Mouse (Mus musculus) forebrain, embryonic 14.5 days (tissue): Measurements from ENCODE around the gene Alg9. TPM values are rescaled to one million over a fixed set of nuclear protein-coding genes. Genes with fewer than 3 reads are reported as not detected.
A peak's percentile ranks its signal among the peaks of the same experiment; 100 is the strongest.

Experiments
- ATAC-seq: fragments of 200-750 bp; cut with Nextera tagmentation; 2 replicates; pipeline ENCODE4 v1.8.0; 2017; ENCODE audit warnings: mild to moderate bottlenecking, moderate library complexity
- DNase-seq: peaks from one replicate; pipeline ENCODE4 v3.0.0-alpha.2; 2015; ENCODE audit warnings: low spot score
- H3K27ac ChIP-seq: fragments of 300-500 bp; sonication (generic); 2 replicates; pipeline ENCODE4 v1.5.1; 2014; ENCODE audit warnings: low read depth, mild to moderate bottlenecking, control low read depth, low read length, moderate library complexity
- H3K27me3 ChIP-seq: fragments of 300-500 bp; sonication (generic); replicated peaks from 2 replicates; pipeline ENCODE4 v1.6.1; 2014; ENCODE audit warnings: low read length, control low read depth, mixed read lengths; ENCODE audit not compliant: control insufficient read depth, insufficient read depth
- H3K36me3 ChIP-seq: fragments of 300-500 bp; sonication (generic); 2 replicates; pipeline ENCODE4 v1.6.1; 2014; ENCODE audit warnings: low read length, control low read depth; ENCODE audit not compliant: control insufficient read depth, insufficient read depth
- H3K4me1 ChIP-seq: fragments of 300-500 bp; sonication (generic); 2 replicates; pipeline ENCODE4 v1.6.1; 2014; ENCODE audit warnings: antibody characterized with exemption, low read length, control low read depth; ENCODE audit not compliant: control insufficient read depth, insufficient read depth
- H3K4me2 ChIP-seq: fragments of 300-500 bp; sonication (generic); 2 replicates; pipeline ENCODE4 v1.6.1; 2014; ENCODE audit warnings: mild to moderate bottlenecking, control low read depth, low read length
- H3K4me3 ChIP-seq: fragments of 300-500 bp; sonication (generic); 2 replicates; pipeline ENCODE4 v1.5.1; 2014; ENCODE audit warnings: low read depth, low read length, control low read depth
- H3K9ac ChIP-seq: fragments of 300-500 bp; sonication (generic); 2 replicates; pipeline ENCODE4 v1.6.1; 2014; ENCODE audit warnings: mild to moderate bottlenecking, low read length, control low read depth, moderate library complexity
- H3K9me3 ChIP-seq: fragments of 300-500 bp; sonication (generic); replicated peaks from 2 replicates; pipeline ENCODE4 v1.6.1; 2016; ENCODE audit warnings: low read length, control low read depth, mixed read lengths; ENCODE audit not compliant: control insufficient read depth
- WGBS: fragments of 180-500 bp; shearing (Covaris S2); extraction: QIAGEN DNeasy Blood & Tissue Kit; methylation state at CpG from one replicate; pipeline ENCODE4 v1.1.7; 2014; 5-methylcytosine and 5-hydroxymethylcytosine counted together
- polyA plus RNA-seq: library from polyadenylated mRNA; unstranded; fragments of >200 nt; fragmentation: Nextera tagmentation; extraction: Ambion mirVana; gene quantifications from 2 replicates; pipeline ENCODE4 v1.2.1, GENCODE M21; 2014

The Alg9 gene
- polyA plus RNA-seq, 1 experiment from 2014 or later, result 49.2 TPM

DNA sequence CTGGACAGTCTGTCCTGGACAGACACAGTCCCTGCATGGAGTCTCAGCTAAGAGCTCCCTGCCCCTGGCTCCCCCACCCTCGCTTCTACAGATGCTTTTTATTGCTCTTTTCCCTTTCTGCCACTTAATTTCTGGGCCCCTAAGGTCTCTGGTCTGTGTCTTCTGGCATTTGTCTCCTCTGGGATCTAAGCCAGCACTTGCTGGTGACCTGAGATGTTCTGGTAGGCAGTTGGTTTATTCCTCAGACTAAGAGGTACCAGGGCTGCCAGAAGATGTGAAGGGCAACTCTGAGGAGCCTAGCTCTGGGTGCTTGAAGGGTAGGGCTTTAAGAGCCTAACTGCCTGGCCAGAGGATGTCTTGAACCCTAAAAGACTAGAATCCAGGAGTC is 110.8 kb downstream of the Alg9 start:
- Histone ChIP-seq H3K4me3 (no peak overlapping the region), H3K4me1 (peaks cover 11% of the 10 kb centered on the region; the same call in 1 of the 2 replicates), H3K9ac (no peak overlapping the region), H3K36me3 (peaks cover 36% of the 10 kb centered on the region), H3K4me2 (no peak overlapping the region), H3K9me3 (no peaks in the 10 kb centered on the region), H3K27ac (peak overlapping the region; percentile 60), H3K27me3 (no peaks in the 10 kb centered on the region)
- ATAC-seq (no peak), DNase-seq (no peak)
- 75% methylated on average over 1 of the region's 1 CpGs for WGBS

DNA sequence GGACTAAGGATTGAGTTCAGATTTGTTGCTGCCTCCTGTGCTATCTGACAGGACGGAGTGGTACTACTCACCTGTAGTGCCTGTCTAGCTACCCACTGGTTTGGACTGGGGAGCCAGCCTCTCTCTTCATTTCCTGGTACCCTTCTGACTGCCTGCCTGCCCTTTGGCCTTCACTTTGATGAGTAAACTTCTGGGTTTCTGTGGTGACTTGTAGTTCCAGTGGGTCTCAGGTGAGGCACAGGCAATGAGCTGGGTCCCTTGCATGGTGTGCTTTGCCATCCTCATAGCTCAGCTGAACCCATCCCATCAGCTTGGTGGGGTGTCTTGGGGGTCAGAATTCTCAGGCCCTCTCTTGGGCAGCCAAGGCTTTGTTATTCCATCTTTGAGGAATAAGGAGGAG is 112.1 kb downstream of the Alg9 start:
- Histone ChIP-seq H3K4me1 (peaks cover 11% of the 10 kb centered on the region; the same call in 1 of the 2 replicates), H3K9me3 (no peaks in the 10 kb centered on the region), H3K27ac (no peak overlapping the region), H3K36me3 (peaks cover 36% of the 10 kb centered on the region), H3K27me3 (no peaks in the 10 kb centered on the region), H3K4me3 (no peak overlapping the region), H3K9ac (no peak overlapping the region), H3K4me2 (no peak overlapping the region)
- 96% methylated on average over 1 of the region's 1 CpGs for WGBS
- DNase-seq (no peak), ATAC-seq (no peak)

DNA sequence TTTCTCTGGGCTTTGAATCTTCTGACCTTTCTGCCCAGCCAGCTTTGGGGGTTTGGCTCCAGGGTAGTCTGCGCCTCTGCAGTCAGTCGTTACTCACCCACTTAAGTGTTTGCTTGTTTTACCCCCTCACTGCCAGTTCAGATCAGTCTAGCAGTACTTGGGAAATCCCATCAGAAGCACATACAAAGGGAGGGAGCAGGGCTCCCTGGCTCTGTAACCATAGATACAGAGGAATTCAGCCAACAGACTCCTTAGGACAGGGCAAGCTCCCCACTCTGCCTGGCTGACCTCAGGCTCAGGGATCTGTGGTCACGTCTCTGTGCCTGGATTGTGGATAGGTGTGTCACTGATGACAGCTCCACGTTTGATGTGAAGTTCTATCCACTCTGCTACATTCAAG is 112.5 kb downstream of the Alg9 start:
- H3K4me1 ChIP-seq, result peaks cover 11% of the 10 kb centered on the region; the same call in 1 of the 2 replicates
- peaks cover 32% of the 10 kb centered on the region for H3K36me3 ChIP-seq
- no peak overlapping the region for H3K9ac ChIP-seq
- no peak for DNase-seq
- H3K4me3 ChIP-seq, result no peak overlapping the region
- no peak overlapping the region for H3K4me2 ChIP-seq
- H3K9me3 ChIP-seq, result no peaks in the 10 kb centered on the region
- 37% methylated on average over 4 of the region's 4 CpGs for WGBS
- H3K27ac ChIP-seq, result no peak overlapping the region
- H3K27me3 ChIP-seq, result no peaks in the 10 kb centered on the region
- ATAC-seq, result no peak

DNA sequence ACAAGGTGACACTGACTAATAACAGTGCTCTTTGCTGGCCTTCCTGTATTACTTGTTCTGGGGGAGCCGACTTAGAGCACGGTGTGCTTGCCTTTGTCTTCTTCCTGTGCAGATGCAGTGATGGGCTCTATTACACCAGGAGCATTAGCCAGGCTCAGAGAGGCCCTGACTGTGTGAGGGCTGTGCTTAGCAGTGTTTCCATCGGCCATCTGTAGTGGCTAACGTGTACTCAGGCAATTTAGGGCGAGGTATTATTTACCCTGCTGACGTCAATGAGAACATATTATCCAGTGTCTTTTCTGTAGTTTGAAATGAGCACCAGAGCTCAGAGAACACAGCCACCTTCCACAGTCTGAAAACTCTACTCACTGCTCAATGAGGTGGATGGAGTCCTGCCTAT is 114.4 kb downstream of the Alg9 start:
- H3K4me3 ChIP-seq, result no peak overlapping the region
- peaks cover 11% of the 10 kb centered on the region; the same call in 1 of the 2 replicates for H3K4me1 ChIP-seq
- no peak overlapping the region for H3K4me2 ChIP-seq
- DNase-seq (no peak), ATAC-seq (no peak)
- no peak overlapping the region for H3K9ac ChIP-seq
- H3K27ac ChIP-seq, result no peak overlapping the region
- 62% methylated on average over 6 of the region's 6 CpGs for WGBS
- peaks cover 26% of the 10 kb centered on the region; the same call in 1 of the 2 replicates for H3K36me3 ChIP-seq
- no peaks in the 10 kb centered on the region for H3K27me3 ChIP-seq
- no peaks in the 10 kb centered on the region for H3K9me3 ChIP-seq

DNA sequence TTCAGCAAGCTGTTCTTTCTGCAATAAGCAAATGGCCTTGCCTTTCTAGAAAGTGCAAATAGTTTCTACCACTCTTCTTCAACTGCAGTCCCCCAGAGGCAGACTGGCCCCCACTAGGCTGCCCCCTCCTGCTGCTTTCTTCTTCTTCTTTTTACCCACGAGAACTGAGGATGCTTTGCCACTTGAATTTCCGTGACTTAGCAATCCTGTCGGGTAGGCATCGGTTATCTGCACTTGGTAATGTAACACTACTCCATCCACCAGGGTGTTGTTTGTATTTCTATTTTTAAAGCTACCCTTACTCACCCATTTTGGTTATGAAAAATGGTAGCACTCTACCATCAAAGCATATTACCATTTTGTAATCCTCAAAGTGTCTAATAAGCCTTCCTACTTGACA is 115.1 kb downstream of the Alg9 start:
- H3K36me3 ChIP-seq, result peaks cover 23% of the 10 kb centered on the region; the same call in 1 of the 2 replicates
- ATAC-seq, result no peak
- WGBS, result 78% methylated on average over 4 of the region's 4 CpGs
- H3K9ac ChIP-seq, result no peak overlapping the region
- H3K27me3 ChIP-seq, result no peaks in the 10 kb centered on the region
- H3K4me3 ChIP-seq, result no peak overlapping the region
- H3K27ac ChIP-seq, result no peak overlapping the region
- peaks cover 9% of the 10 kb centered on the region; the same call in 1 of the 2 replicates for H3K4me1 ChIP-seq
- no peak overlapping the region for H3K4me2 ChIP-seq
- no peak for DNase-seq
- no peaks in the 10 kb centered on the region for H3K9me3 ChIP-seq

- 81% methylated on average over 3 of the region's 3 CpGs for WGBS
- H3K9ac ChIP-seq, result no peak overlapping the region
These were observed 115.8 kb downstream of the Alg9 start for GRCm38 (mm10) chr9:50890494-50891090.

More at GRCm38 (mm10) chr9:50890494-50891090, 115.8 kb downstream of the Alg9 start:
- Histone ChIP-seq H3K36me3 (peaks cover 23% of the 10 kb centered on the region; the same call in 1 of the 2 replicates), H3K27ac (no peak overlapping the region), H3K4me2 (no peak overlapping the region), H3K4me1 (0 out of 2 replicates have a peak, but pooled peaks cover 2% of the 10 kb centered on the region), H3K9me3 (no peaks in the 10 kb centered on the region), H3K4me3 (no peak overlapping the region), H3K27me3 (no peaks in the 10 kb centered on the region)
- DNase-seq, result no peak
- no peak for ATAC-seq

Other genes starting within 250 kb of the Alg9 start
- gene Pts, start 246.3 kb upstream of the Alg9 start, polyA plus RNA-seq, result 87.3 and 94.5 TPM in 2 replicates
- gene Il18, start 220.2 kb upstream of the Alg9 start, polyA plus RNA-seq, result 17.8 and 18.4 TPM in 2 replicates
- gene Bco2, start 219.8 kb upstream of the Alg9 start, polyA plus RNA-seq, result 0.60 and 0.63 TPM in 2 replicates
- 0.25 TPM in 1 of 2 replicates, not detected in the other for gene Tex12, start 213.7 kb upstream of the Alg9 start, polyA plus RNA-seq
- 261 and 273 TPM in 2 replicates for gene Sdhd, start 171.2 kb upstream of the Alg9 start, polyA plus RNA-seq
- 388 and 475 TPM in 2 replicates for gene Timm8b, start 171.1 kb upstream of the Alg9 start, polyA plus RNA-seq
- 5.1 and 5.8 TPM in 2 replicates for gene Pih1d2, start 157.7 kb upstream of the Alg9 start, polyA plus RNA-seq
- gene Nkapd1, start 157.6 kb upstream of the Alg9 start, polyA plus RNA-seq, result 18.3 and 22.0 TPM in 2 replicates
- gene Dlat, start 115.2 kb upstream of the Alg9 start, polyA plus RNA-seq, result 50.9 and 55.0 TPM in 2 replicates
- gene Dixdc1, start 35.5 kb upstream of the Alg9 start, polyA plus RNA-seq, result 21.6 and 27.1 TPM in 2 replicates
- 1.0 and 1.1 TPM in 2 replicates for gene 2310030G06Rik, start 28.5 kb upstream of the Alg9 start, polyA plus RNA-seq
- gene Cryab, start 23.7 kb upstream of the Alg9 start, polyA plus RNA-seq, result 9.7 and 12.6 TPM in 2 replicates
- 0.70 TPM in 1 of 2 replicates, not detected in the other for gene Hspb2, start 22.7 kb upstream of the Alg9 start, polyA plus RNA-seq
- 10.0 and 10.1 TPM in 2 replicates for gene Fdxacb1, start 6.8 kb upstream of the Alg9 start, polyA plus RNA-seq
- 55.1 and 65.0 TPM in 2 replicates for gene 1110032A03Rik, start 501 bp downstream of the Alg9 start, polyA plus RNA-seq
- 78.9 and 94.5 TPM in 2 replicates for gene Ppp2r1b, start 70.3 kb downstream of the Alg9 start, polyA plus RNA-seq
- gene Sik2, start 234.1 kb downstream of the Alg9 start, polyA plus RNA-seq, result 12.6 and 14.3 TPM in 2 replicates